Mouse (Mus musculus): Measurements from ENCODE around the gene Ttc7b.

Gene Ttc7b

DNA sequence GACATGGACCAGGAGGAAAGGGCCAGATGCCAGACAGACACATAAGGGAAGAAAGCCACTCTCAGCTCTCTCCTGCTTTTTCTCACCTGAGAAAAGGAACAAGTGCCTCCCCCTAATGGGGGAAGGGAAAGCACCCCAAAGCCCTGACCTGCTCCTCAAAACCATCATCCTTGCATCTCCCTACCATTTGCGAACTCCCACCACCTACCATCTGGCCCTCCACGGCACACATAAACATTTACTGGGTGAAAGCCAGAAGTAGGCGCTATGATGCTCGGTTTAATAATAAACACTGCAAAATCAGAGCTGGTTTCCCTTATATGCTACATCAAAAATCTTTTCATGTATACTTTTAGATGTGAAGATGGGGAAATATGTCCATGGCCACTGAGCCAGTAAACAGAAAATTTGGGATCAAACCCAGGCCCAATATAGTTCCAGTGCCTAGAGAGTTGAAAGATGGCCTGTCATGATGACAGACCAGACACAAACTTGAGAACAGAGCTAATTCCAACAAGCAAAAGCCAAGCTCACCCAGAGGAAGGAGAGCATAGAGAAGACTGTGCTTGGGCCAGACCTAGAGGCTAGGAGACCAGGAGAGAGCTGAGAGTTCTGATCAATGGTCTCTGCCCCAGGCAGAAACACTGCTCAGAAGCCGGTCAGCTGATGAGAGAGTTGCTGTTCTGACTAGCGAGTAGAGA lies 91.1 kb downstream of the Ttc7b start:
- TF ChIP-seq GATA4 (IDR thresholded peaks at IDR 0.05; ENCODE audit: insufficient replicate concordance, low read length) = no peak

DNA sequence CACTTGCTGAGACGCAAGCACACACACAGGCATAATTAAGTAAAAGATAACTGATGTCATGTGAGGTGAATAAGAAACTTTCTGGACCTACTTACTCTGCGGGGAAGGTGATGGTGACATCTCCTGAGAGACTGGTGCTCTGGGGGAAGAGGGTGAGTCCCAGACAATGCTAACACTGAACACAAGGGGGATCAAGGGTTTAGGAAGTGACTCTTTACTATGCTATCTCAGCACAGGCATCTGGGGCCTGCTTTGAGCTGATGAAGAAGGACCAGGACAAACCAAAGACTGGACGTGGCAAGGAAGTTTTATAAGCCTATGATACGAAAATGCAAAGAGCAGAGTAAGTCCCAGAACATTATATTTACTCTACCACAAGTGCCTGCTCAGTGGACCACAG lies 92.4 kb downstream of the Ttc7b start:
- no peak for TF ChIP-seq GATA4 (IDR thresholded peaks at IDR 0.05; ENCODE audit: insufficient replicate concordance, low read length)

DNA sequence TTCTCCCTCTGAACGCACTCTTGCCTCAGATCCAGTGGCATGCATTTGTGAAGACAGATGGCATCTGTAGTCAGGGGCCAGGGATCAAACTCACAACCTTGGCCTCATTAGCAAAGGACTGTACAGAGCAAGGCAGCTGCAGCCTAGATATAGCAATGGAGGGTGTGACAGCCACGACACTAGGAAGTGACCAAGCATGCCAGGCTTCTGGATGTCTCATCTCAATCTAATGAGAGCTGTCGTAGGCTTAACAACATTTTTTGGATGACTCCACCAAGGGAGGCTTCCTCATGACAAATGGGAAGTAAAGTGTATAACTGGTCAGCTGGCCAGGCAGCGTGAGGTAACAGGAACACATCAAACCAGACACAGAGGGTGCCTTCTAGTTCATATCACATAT lies 94.4 kb downstream of the Ttc7b start:
- no peak for TF ChIP-seq GATA4 (IDR thresholded peaks at IDR 0.05; ENCODE audit: insufficient replicate concordance, low read length)

DNA sequence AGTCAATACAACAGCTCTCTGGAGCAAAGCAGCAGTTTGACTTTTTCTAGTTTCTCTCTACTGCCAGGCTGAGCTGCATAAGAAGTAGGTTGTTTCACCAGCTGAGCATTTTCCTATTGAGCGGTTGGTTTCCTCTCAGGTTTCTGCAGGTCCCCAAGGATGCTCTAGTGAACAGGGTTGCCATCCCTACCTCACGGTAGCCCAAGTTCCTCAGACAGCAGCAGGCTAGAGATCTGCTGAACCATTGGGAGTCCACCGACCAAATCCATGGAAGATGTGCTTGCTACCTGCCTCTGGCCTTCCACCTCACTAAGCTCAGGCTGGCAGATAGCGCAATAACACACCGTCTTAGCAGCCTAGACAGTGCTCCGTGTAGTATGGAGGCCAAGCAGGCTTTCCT lies 95.6 kb downstream of the Ttc7b start:
- no peak for TF ChIP-seq GATA4 (IDR thresholded peaks at IDR 0.05; ENCODE audit: insufficient replicate concordance, low read length)

DNA sequence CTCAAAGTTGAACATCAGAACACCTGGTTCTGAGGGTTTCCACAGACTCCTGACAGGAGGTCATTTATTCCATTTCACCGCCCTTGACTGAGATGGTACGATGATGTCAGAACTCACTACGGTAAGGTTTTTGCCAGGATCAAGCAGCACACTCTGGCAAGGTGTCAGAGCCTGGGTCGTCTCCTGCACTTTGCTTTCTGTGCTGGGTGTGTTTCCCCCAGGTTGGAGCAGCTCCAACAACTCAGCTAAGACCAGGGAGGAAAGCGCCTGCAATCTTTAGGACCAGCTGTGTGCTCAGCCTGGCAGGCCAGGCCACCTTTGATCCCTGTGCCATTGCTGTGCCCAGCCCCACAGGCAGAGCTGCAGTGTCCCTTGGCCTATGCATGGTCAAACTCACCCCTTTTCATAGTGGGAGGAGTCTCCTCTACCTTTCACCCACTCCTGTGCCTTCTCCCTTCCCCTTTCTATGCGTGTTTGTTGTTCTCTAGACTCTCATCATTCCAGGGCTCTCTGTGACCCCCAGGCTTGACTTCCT lies 98.3 kb downstream of the Ttc7b start:
- no peak for TF ChIP-seq GATA4 (IDR thresholded peaks at IDR 0.05; ENCODE audit: insufficient replicate concordance, low read length)

DNA sequence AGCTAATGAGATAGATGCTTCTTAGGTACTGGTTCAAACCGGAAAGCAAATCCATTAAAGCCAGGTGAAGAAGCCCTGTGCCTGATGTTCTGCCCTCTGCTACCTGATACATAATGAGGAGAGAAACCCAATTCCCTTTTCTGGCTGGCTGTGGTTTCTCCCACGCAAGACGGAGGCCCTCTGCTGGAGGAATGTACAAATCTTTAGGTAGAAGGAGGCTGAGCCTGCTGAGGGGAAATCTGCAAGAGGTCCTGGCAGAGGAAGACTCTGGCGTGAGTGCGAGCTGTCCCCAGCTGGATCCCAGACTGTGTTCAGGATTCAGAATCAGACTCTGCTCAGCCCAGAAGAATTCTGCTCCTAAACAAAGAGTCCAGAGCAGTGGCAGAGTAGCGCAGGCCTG lies 99.1 kb downstream of the Ttc7b start:
- TF ChIP-seq GATA4 (IDR thresholded peaks at IDR 0.05; ENCODE audit: insufficient replicate concordance, low read length) = no peak

DNA sequence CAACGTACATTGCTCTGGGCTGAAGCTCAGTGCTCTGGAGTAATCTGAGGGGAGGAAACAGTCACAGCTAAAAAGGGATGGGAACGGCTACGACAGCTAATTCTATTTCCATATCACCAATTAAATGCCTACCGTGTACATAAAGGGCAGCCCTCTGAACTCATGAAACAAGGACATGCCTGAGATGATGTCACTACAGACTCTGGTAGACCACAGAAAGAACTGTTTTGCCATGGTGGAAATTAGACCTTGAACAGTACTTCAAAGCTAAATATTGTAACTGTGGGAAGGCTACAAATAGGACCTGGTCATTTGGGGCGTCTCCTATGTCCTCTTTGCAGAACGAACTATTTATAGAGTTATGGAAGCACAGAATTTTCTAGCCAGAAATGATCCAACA lies 99.7 kb downstream of the Ttc7b start:
- no peak for TF ChIP-seq GATA4 (IDR thresholded peaks at IDR 0.05; ENCODE audit: insufficient replicate concordance, low read length)

DNA sequence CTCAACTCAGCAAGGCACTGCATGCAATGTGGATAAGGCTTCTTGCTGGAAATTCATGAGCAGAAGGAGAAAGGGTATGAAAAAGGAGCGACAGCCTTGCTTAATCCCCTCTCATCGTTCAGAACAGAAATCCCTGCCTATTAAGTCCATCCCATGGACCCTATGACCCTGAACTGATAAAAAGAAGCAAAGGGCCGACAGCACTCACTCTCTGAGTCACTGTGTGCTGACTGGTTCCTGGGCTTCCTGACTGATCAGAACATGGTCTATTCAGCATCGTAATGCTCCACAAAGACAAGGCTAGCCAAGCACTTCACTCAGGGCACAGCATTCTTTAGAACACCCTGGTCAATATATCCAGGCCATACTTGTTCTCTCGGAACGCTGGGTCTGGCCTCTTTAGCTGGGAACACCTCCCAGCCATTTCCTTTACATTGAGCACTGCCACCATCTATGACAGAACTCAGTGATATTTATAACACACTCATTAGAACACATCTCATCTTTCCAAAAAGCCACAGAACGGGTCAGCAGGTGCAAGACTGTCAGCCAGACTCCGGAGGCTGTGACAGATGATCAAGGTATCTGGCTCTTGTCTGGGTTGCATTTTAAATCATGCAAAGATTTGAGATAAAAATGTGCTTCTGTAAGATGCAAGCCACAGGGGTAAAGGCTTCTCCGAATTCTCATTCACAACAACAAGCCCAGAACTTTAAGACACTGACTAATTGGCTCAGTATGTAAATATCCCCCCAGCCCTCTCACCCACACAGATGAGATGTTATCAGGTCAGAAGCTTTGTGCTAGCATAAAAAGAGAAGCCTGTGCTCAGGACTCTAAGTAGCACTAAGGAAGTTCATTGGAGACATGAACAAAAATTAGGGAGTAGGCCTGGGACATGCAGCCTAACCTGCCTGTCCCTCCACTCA lies 100.4 kb downstream of the Ttc7b start:
- TF ChIP-seq GATA4 (IDR thresholded peaks at IDR 0.05; ENCODE audit: insufficient replicate concordance, low read length) = no peak

DNA sequence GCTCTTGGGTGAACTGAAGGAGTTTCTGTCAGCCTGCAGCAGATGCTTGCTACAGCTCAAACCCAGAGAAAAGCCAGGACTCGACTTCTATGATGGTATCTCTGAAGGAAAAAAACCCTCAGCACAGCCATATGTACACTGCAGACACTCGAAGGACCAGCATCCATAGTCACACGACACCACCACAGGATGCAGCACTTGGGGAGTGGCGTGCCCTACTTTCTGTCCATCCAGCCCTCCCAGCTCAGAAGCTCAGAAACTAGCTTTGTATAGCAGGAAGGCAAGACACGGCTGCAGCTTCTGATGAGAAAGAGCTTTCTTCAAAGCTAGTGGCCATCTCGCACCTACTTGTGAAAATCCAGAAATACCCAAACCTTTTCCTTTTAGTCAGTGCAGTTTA lies 104.8 kb downstream of the Ttc7b start:
- no peak for TF ChIP-seq GATA4 (IDR thresholded peaks at IDR 0.05; ENCODE audit: insufficient replicate concordance, low read length)

DNA sequence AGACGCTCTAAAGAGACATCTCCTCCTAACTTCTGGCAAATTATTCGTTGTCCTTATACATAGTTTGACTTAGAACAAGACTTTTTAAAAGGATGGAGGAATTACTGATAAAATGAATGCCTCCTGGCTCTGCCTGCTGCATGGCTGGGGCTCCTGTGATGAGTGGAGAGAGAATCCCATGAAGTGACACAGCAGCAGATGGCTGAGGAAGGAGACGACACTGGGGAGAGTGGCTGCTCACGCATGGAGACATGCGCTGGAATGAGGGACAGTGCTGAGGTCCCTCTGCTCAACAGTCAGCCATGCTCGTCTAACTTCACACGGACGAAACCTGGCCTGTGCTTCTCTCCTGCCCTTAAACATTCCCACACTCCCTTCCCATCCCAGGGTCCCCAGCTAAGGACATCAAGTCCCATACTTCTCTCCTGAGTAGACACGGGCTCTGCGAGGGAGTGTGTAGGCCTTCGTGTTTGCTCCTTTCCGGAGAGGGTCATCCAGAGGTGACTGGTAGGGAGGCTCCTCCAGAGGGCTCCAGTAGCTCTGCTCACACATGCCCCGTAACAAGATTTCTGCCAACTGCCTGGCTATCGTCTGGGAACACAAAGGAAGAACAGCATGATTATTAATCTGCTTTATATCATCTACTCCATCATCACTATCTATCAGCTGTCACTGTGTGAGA lies 105.8 kb downstream of the Ttc7b start:
- TF ChIP-seq GATA4 (IDR thresholded peaks at IDR 0.05; ENCODE audit: insufficient replicate concordance, low read length) = no peak

DNA sequence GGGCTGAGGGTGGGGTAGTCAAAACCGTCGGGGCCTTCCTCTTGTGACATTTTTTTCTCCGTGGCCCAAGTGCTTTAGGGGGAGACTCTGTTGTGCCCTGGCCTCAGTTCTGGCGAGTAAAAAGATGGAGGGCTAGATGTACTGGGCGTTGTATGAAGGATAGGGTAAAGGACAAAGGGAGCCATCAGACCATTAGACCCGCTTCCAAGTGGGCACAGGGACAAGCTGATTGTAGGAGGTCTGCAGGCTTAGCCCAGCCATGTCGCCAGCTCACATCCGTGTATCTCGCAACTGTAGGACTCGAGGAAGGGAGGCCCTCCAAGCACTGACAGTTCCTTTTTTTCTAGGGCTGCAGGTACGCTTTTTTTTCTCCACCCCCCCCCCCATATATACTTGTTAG lies 111.9 kb downstream of the Ttc7b start:
- no peak for TF ChIP-seq GATA4 (IDR thresholded peaks at IDR 0.05; ENCODE audit: insufficient replicate concordance, low read length)

DNA sequence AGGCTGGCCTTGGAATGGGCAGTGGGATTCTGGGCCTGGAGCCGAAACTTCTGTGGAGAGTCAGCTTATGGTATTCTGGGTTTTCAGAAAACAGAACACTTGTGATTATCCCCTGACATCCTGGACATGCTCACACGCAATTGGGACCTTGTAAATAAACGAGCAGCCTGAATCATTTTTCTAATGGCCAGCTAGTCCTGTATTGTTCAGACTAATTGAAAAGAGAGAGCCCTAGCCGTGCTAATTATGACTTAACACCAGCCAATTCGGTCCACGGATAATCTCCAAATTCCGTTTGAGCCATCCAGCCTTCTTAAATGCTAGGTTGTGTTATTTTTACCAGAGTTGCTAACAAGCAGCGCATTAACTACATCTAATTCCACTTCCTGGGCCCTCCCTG lies 112.5 kb downstream of the Ttc7b start:
- TF ChIP-seq GATA4 (IDR thresholded peaks at IDR 0.05; ENCODE audit: insufficient replicate concordance, low read length) = no peak

DNA sequence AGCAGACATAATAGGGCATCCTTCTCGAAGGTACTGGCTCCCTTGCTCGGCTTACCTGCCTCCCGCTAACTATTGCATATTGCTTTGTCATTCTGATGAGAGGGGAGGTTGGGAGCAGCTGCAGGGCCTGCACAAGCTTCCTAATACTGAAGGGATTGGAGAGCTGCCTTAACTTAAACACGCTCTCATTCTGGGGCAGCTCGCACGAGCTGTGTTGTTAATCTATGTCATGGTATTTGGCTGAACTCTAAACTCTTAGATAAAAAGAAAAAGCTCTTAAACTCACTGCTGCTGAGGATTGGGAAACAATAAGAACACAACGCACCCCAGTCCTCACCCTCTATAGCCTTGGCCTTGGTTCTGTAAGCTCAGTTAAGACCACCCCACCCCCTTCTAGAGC lies 113.3 kb downstream of the Ttc7b start:
- no peak for TF ChIP-seq GATA4 (IDR thresholded peaks at IDR 0.05; ENCODE audit: insufficient replicate concordance, low read length)

DNA sequence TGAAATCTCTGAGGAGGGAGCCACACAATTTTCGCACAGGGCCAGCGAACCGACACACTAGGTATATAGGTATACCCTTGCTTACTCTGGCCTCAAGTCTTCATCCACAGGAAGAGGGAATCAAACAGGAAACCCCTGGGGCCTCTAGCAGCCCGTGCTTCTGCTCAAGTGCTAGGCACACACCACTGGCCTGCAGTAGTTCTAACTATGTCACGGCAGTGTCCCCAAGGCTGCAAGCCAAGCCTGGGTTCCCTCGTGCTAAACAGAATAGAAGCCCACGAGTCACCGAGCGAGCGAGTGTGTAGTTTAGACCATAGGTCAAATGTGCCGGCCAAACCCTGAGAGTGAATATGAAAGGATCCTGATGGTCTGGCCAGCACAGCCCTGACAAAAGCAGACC lies 114.5 kb downstream of the Ttc7b start:
- TF ChIP-seq GATA4 (IDR thresholded peaks at IDR 0.05; ENCODE audit: insufficient replicate concordance, low read length) = no peak

DNA sequence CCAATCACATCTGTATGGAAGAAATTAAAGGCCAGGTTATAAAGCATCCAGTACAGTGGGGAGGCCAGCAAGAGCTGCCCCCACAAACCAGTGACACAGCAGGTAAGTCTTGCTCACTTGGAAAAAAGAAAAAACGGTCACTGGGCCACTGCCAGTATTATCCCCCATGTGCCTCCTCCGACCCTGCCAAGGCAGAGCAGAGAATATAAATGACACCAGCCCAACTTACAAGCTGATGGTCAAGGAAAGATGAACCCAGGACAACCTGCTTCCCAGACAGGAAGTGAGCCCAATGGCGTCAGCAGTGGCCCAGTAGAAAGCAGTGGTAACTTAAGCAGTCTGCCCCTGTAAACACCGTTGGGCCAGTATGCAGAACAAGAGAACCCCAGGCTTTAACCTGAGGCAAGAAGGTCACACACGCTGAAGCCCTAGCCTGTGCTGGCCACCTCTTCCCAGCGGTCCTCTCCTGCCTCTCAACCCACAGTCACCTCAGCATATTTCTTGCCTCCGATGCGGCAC lies 115.1 kb downstream of the Ttc7b start:
- no peak for TF ChIP-seq GATA4 (IDR thresholded peaks at IDR 0.05; ENCODE audit: insufficient replicate concordance, low read length)
